Mouse (Mus musculus) hindbrain, embryonic 11.5 days (tissue): ENCODE data around the gene Trpc4. TPM values are rescaled to one million over a fixed set of nuclear protein-coding genes. Genes with fewer than 3 reads are reported as not detected.

Experiments used
- ATAC-seq: fragments of 200-750 bp; cut with Nextera tagmentation; 2 replicates; pipeline ENCODE4 v1.8.0; 2017; ENCODE audit warnings: mild to moderate bottlenecking, moderate TSS enrichment, moderate library complexity; ENCODE audit not compliant: low FRiP score
- DNase-seq: peaks from one replicate; pipeline ENCODE4 v3.0.0-alpha.2; 2015; ENCODE audit warnings: low spot score
- H3K27ac ChIP-seq: fragments of 300-500 bp; sonication (generic); 2 replicates; pipeline ENCODE4 v1.5.1; 2014; ENCODE audit warnings: mild to moderate bottlenecking, low read depth, low read length
- H3K27me3 ChIP-seq: fragments of 300-500 bp; sonication (generic); 2 replicates; pipeline ENCODE4 v1.6.1; 2014; ENCODE audit warnings: mild to moderate bottlenecking, low read length, moderate library complexity, mixed read lengths; ENCODE audit not compliant: control insufficient read depth, insufficient read depth
- H3K36me3 ChIP-seq: fragments of 300-500 bp; sonication (generic); 2 replicates; pipeline ENCODE4 v1.6.1; 2014; ENCODE audit warnings: mild to moderate bottlenecking, low read length, moderate library complexity, mixed read lengths; ENCODE audit not compliant: control insufficient read depth, insufficient read depth
- H3K4me1 ChIP-seq: fragments of 300-500 bp; sonication (generic); replicated peaks from 2 replicates; pipeline ENCODE4 v1.6.1; 2014; ENCODE audit warnings: low read length, mixed read lengths; ENCODE audit not compliant: control insufficient read depth, insufficient read depth
- H3K4me2 ChIP-seq: fragments of 300-500 bp; sonication (generic); replicated peaks from 2 replicates; pipeline ENCODE4 v1.6.1; 2014; ENCODE audit warnings: mild to moderate bottlenecking, low read depth, low read length
- H3K4me3 ChIP-seq: fragments of 300-500 bp; sonication (generic); 2 replicates; pipeline ENCODE4 v1.5.1; 2014; ENCODE audit warnings: low read depth, low read length
- H3K9ac ChIP-seq: fragments of 300-500 bp; sonication (generic); 2 replicates; pipeline ENCODE4 v1.6.1; 2014; ENCODE audit warnings: low read depth, low read length
- H3K9me3 ChIP-seq: fragments of 300-500 bp; sonication (generic); 2 replicates; pipeline ENCODE4 v1.6.1; 2016; ENCODE audit warnings: low read length; ENCODE audit not compliant: control insufficient read depth
- WGBS: fragments of 180-500 bp; shearing (Covaris S2); extraction: QIAGEN DNeasy Blood & Tissue Kit; methylation state at CpG from one replicate; pipeline ENCODE4 v1.1.7; 2014; 5-methylcytosine and 5-hydroxymethylcytosine counted together
- polyA plus RNA-seq: library from polyadenylated mRNA; unstranded; fragments of >200 nt; fragmentation: Nextera tagmentation; extraction: Ambion mirVana; gene quantifications from 2 replicates; pipeline ENCODE4 v1.2.1, GENCODE M21; 2014

Trpc4 gene
- polyA plus RNA-seq, 1 experiment from 2014 or later = 0.96 TPM

GRCm38 (mm10) chr3:54190932-54191668 is 35.3 kb downstream of the Trpc4 start:
- H3K27me3 ChIP-seq = no peaks in the 10 kb centered on the region
- H3K36me3 ChIP-seq = no peaks in the 10 kb centered on the region
- H3K4me1 ChIP-seq = no peaks in the 10 kb centered on the region
- no peak overlapping the region for H3K4me2 ChIP-seq
- H3K27ac ChIP-seq = no peak overlapping the region
- ATAC-seq = no peak
- WGBS = 84% methylated on average over 6 of the region's 6 CpGs
- DNase-seq = no peak
- no peak overlapping the region for H3K9ac ChIP-seq
- H3K9me3 ChIP-seq = no peaks in the 10 kb centered on the region
- no peak overlapping the region for H3K4me3 ChIP-seq

GRCm38 (mm10) chr3:54201231-54201630 is 45.4 kb downstream of the Trpc4 start:
- Histone ChIP-seq H3K36me3 (no peaks in the 10 kb centered on the region), H3K27me3 (no peaks in the 10 kb centered on the region), H3K4me3 (no peak overlapping the region), H3K27ac (no peak overlapping the region), H3K9me3 (no peaks in the 10 kb centered on the region), H3K4me1 (no peaks in the 10 kb centered on the region), H3K9ac (no peak overlapping the region), H3K4me2 (no peak overlapping the region)
- ATAC-seq (no peak), DNase-seq (no peak)
- WGBS = 87% methylated on average over 5 of the region's 5 CpGs

GRCm38 (mm10) chr3:54204386-54204785 is 48.6 kb downstream of the Trpc4 start:
- no peaks in the 10 kb centered on the region for H3K36me3 ChIP-seq
- no peaks in the 10 kb centered on the region for H3K27me3 ChIP-seq
- no peaks in the 10 kb centered on the region for H3K4me1 ChIP-seq
- DNase-seq (no peak), ATAC-seq (no peak)
- WGBS = 83% methylated on average over 5 of the region's 5 CpGs
- no peak overlapping the region for H3K9ac ChIP-seq
- H3K4me2 ChIP-seq = no peak overlapping the region
- no peak overlapping the region for H3K4me3 ChIP-seq
- H3K9me3 ChIP-seq = no peaks in the 10 kb centered on the region
- H3K27ac ChIP-seq = no peak overlapping the region

- no peak overlapping the region for H3K9ac ChIP-seq
- H3K4me2 ChIP-seq = no peak overlapping the region
- H3K4me3 ChIP-seq = no peak overlapping the region
- no peaks in the 10 kb centered on the region for H3K4me1 ChIP-seq
- WGBS = 80% methylated on average over 3 of the region's 3 CpGs
- ATAC-seq = no peak
- H3K27me3 ChIP-seq = no peaks in the 10 kb centered on the region
- H3K9me3 ChIP-seq = no peaks in the 10 kb centered on the region
- no peak overlapping the region for H3K27ac ChIP-seq
- H3K36me3 ChIP-seq = no peaks in the 10 kb centered on the region
- no peak for DNase-seq
These were observed 54.3 kb downstream of the Trpc4 start for GRCm38 (mm10) chr3:54210112-54210511.

GRCm38 (mm10) chr3:54211441-54211840 is 55.6 kb downstream of the Trpc4 start:
- 71% methylated on average over 1 of the region's 1 CpGs for WGBS
- H3K4me2 ChIP-seq = no peak overlapping the region
- H3K9ac ChIP-seq = no peak overlapping the region
- H3K9me3 ChIP-seq = no peaks in the 10 kb centered on the region
- H3K4me1 ChIP-seq = no peaks in the 10 kb centered on the region
- H3K27ac ChIP-seq = no peak overlapping the region
- DNase-seq (no peak), ATAC-seq (no peak)
- H3K36me3 ChIP-seq = no peaks in the 10 kb centered on the region
- H3K4me3 ChIP-seq = no peak overlapping the region
- no peaks in the 10 kb centered on the region for H3K27me3 ChIP-seq

- no peaks in the 10 kb centered on the region for H3K9me3 ChIP-seq
- no peak overlapping the region for H3K27ac ChIP-seq
- no peak overlapping the region for H3K4me2 ChIP-seq
- DNase-seq = no peak
- no peaks in the 10 kb centered on the region for H3K4me1 ChIP-seq
- ATAC-seq = no peak
- H3K36me3 ChIP-seq = no peaks in the 10 kb centered on the region
- no peak overlapping the region for H3K4me3 ChIP-seq
- H3K27me3 ChIP-seq = no peaks in the 10 kb centered on the region
- no peak overlapping the region for H3K9ac ChIP-seq
- 81% methylated on average over 8 of the region's 8 CpGs for WGBS
These were observed 66.7 kb downstream of the Trpc4 start for GRCm38 (mm10) chr3:54222549-54222948.

GRCm38 (mm10) chr3:54228463-54228862 is 72.6 kb downstream of the Trpc4 start:
- ATAC-seq (no peak), DNase-seq (no peak)
- H3K9me3 ChIP-seq = no peaks in the 10 kb centered on the region
- no peaks in the 10 kb centered on the region for H3K36me3 ChIP-seq
- H3K4me2 ChIP-seq = no peak overlapping the region
- WGBS = 67% methylated on average over 4 of the region's 4 CpGs
- no peaks in the 10 kb centered on the region for H3K27me3 ChIP-seq
- H3K9ac ChIP-seq = no peak overlapping the region
- H3K4me1 ChIP-seq = no peaks in the 10 kb centered on the region
- no peak overlapping the region for H3K27ac ChIP-seq
- H3K4me3 ChIP-seq = no peak overlapping the region

GRCm38 (mm10) chr3:54238891-54239290 is 83.1 kb downstream of the Trpc4 start:
- Histone ChIP-seq H3K9me3 (no peaks in the 10 kb centered on the region), H3K27me3 (no peaks in the 10 kb centered on the region), H3K9ac (no peak overlapping the region), H3K4me2 (no peak overlapping the region), H3K4me1 (no peaks in the 10 kb centered on the region), H3K27ac (no peak overlapping the region), H3K36me3 (no peaks in the 10 kb centered on the region), H3K4me3 (no peak overlapping the region)
- WGBS = 82% methylated on average over 5 of the region's 5 CpGs
- ATAC-seq = no peak
- no peak for DNase-seq

GRCm38 (mm10) chr3:54239426-54239825 is 83.6 kb downstream of the Trpc4 start:
- Histone ChIP-seq H3K27me3 (no peaks in the 10 kb centered on the region), H3K9ac (no peak overlapping the region), H3K36me3 (no peaks in the 10 kb centered on the region), H3K27ac (no peak overlapping the region), H3K4me1 (no peaks in the 10 kb centered on the region), H3K4me2 (no peak overlapping the region), H3K9me3 (no peaks in the 10 kb centered on the region), H3K4me3 (no peak overlapping the region)
- ATAC-seq = no peak
- DNase-seq = no peak
- WGBS = 92% methylated on average over 7 of the region's 7 CpGs
